Mouse (Mus musculus) intestine, postnatal 0 days (tissue): ENCODE measurements around the gene Dysf. TPM values are rescaled to one million over a fixed set of nuclear protein-coding genes. Genes with fewer than 3 reads are reported as not detected.

Experiments
- ATAC-seq: fragments of 200-750 bp; cut with Nextera tagmentation; 2 replicates; pipeline ENCODE4 v1.8.0; 2017; ENCODE audit warnings: mild to moderate bottlenecking, moderate TSS enrichment, moderate library complexity
- H3K27ac ChIP-seq: fragments of 300-500 bp; sonication (generic); 2 replicates; pipeline ENCODE4 v1.5.1; 2014; ENCODE audit warnings: mild to moderate bottlenecking, low read depth, low read length, moderate library complexity
- H3K27me3 ChIP-seq: fragments of 300-500 bp; sonication (generic); replicated peaks from 2 replicates; pipeline ENCODE4 v1.6.1; 2014; ENCODE audit warnings: low read length, mixed read lengths; ENCODE audit not compliant: control insufficient read depth, insufficient read depth
- H3K36me3 ChIP-seq: fragments of 300-500 bp; sonication (generic); 2 replicates; pipeline ENCODE4 v1.6.1; 2014; ENCODE audit warnings: mild to moderate bottlenecking, moderate library complexity; ENCODE audit not compliant: control insufficient read depth, insufficient read depth
- H3K4me1 ChIP-seq: fragments of 300-500 bp; sonication (generic); replicated peaks from 2 replicates; pipeline ENCODE4 v1.6.1; 2014; ENCODE audit warnings: antibody characterized with exemption, low read length, mixed read lengths; ENCODE audit not compliant: control insufficient read depth, insufficient read depth
- H3K4me2 ChIP-seq: fragments of 300-500 bp; sonication (generic); replicated peaks from 2 replicates; pipeline ENCODE4 v1.6.1; 2014; ENCODE audit warnings: low read depth, mild to moderate bottlenecking, moderate library complexity
- H3K4me3 ChIP-seq: fragments of 300-500 bp; sonication (generic); 2 replicates; pipeline ENCODE4 v1.5.1; 2014; ENCODE audit warnings: low read depth, low read length
- H3K9ac ChIP-seq: fragments of 300-500 bp; sonication (generic); 2 replicates; pipeline ENCODE4 v1.6.1; 2014; ENCODE audit warnings: mild to moderate bottlenecking, low read depth, low read length
- H3K9me3 ChIP-seq: fragments of 300-500 bp; sonication (generic); 2 replicates; pipeline ENCODE4 v1.6.1; 2016; ENCODE audit warnings: mixed run types; ENCODE audit not compliant: control insufficient read depth
- CTCF ChIP-seq: sonication (generic); IDR thresholded peaks from 2 replicates; pipeline ENCODE4 v1.5.1; 2016; ENCODE audit warnings: low read depth, mild to moderate bottlenecking, control low read depth, antibody characterized with exemption, moderate library complexity
- WGBS: fragments of 180-500 bp; shearing (Covaris S2); extraction: QIAGEN DNeasy Blood & Tissue Kit; methylation state at CpG from one replicate; pipeline ENCODE4 v1.1.7; 2014; 5-methylcytosine and 5-hydroxymethylcytosine counted together
- polyA plus RNA-seq: library from polyadenylated mRNA; unstranded; fragments of >200 nt; fragmentation: Nextera tagmentation; extraction: Ambion mirVana; gene quantifications from 2 replicates; pipeline ENCODE4 v1.2.1, GENCODE M21; 2015

Gene Dysf
- polyA plus RNA-seq, 1 experiment from 2014 or later: 5.1 TPM

DNA sequence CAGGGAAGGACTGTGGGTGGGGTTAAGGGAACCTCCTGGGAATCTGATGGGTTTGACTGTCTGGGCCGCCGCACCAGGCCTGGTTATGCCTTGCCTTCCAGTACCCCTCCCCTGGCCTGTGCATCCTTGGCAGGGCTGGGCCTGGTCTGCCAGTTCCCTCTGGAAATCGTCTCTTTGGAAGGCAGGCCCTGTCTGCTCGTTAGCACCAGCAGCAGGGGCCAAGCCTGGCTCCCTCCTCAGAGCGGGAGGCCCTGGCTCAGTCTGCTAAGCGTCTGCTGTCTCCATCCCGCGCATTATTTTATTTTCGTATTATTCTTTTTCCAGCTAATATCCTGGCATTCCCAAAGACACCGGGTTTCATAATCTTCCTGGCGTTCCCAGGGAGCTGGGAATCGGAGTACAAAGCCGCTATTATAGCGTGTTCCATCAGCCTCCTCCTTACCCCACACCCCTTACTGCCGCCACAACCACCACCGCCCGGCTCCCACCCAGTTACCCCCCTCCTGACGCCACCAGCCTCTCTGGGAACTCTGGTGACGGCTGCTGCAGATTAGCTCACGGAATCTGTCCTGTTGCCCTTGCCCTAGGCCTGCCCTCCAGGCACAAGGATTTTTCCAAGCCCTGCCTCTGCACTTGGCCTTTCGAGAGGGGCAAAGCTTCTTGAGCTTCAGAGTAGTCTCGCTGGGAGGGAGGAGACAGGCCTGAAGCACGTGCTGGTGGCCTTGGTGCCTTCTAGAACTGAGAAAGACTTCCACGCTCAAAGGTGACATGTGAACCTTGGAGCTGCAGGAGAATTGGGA is 111.5 kb downstream of the Dysf start:
- no peak for ATAC-seq
- Histone ChIP-seq H3K27ac (no peak overlapping the region), H3K9me3 (no peaks in the 10 kb centered on the region), H3K4me3 (no peak overlapping the region), H3K4me1 (no peaks in the 10 kb centered on the region), H3K27me3 (no peaks in the 10 kb centered on the region), H3K9ac (no peak overlapping the region), H3K4me2 (no peak overlapping the region), H3K36me3 (no peaks in the 10 kb centered on the region)
- no peak for TF ChIP-seq CTCF
- 58% methylated on average over 24 of the region's 24 CpGs for WGBS

DNA sequence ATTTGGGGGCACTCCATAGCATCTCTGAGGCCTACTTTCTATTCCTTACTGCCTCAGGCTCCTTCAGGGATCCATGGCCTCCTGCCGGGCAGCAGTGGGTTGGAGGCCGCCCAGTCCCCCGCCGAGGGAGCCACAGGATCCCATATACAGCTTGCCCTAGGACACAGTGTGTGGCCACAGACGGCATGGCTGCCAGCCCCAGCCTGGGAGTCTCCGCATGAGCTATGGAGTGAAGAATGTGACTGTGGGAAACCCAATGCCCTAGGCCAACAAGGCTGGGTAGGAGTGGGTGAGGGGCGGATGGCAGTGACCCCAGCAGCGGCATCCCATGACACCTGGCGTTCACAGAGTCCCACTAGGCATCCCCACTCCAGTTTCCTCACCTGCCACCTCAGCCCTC is 116.2 kb downstream of the Dysf start:
- Histone ChIP-seq H3K4me3 (no peak overlapping the region), H3K27ac (no peak overlapping the region), H3K9me3 (no peaks in the 10 kb centered on the region), H3K4me2 (no peak overlapping the region), H3K36me3 (no peaks in the 10 kb centered on the region), H3K4me1 (no peaks in the 10 kb centered on the region), H3K27me3 (no peaks in the 10 kb centered on the region), H3K9ac (no peak overlapping the region)
- 88% methylated on average over 9 of the region's 9 CpGs for WGBS
- no peak for TF ChIP-seq CTCF
- ATAC-seq: no peak

DNA sequence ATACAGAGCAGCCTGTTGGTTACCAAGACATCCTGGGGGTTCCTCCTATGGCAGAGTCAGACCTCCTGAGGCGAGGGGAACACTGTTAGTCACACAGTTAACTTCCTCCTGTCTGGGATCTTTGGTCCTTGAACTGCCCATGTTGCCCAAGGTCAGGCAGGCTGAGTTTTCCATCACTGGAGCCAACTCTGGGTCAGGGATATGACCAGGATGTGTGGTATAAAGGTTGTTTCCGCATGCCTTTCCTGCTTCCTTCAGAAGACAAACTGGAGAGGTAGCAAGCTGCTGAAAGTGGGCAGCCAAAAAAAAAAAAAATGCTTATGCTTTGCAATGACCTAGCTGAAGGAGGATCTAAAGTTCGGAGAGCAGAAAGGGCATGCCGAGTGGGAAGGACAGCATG is 116.7 kb downstream of the Dysf start:
- Histone ChIP-seq H3K9ac (no peak overlapping the region), H3K4me2 (no peak overlapping the region), H3K36me3 (no peaks in the 10 kb centered on the region), H3K27me3 (no peaks in the 10 kb centered on the region), H3K9me3 (no peaks in the 10 kb centered on the region), H3K27ac (no peak overlapping the region), H3K4me3 (no peak overlapping the region), H3K4me1 (no peaks in the 10 kb centered on the region)
- WGBS: 82% methylated on average over 4 of the region's 4 CpGs
- ATAC-seq: no peak
- no peak for TF ChIP-seq CTCF

- Histone ChIP-seq H3K36me3 (no peaks in the 10 kb centered on the region), H3K4me1 (no peaks in the 10 kb centered on the region), H3K27me3 (no peaks in the 10 kb centered on the region), H3K9ac (no peak overlapping the region), H3K4me3 (no peak overlapping the region), H3K9me3 (no peaks in the 10 kb centered on the region), H3K4me2 (no peak overlapping the region), H3K27ac (no peak overlapping the region)
- TF ChIP-seq CTCF: no peak
- no peak for ATAC-seq
- 89% methylated on average over 2 of the region's 2 CpGs for WGBS
Observed at GRCm38 (mm10) chr6:84128229-84128628, 119.8 kb downstream of the Dysf start.

GRCm38 (mm10) chr6:84130867-84131266 is 122.5 kb downstream of the Dysf start:
- Histone ChIP-seq H3K9ac (no peak overlapping the region), H3K4me2 (no peak overlapping the region), H3K27ac (no peak overlapping the region), H3K4me3 (no peak overlapping the region), H3K36me3 (no peaks in the 10 kb centered on the region), H3K4me1 (no peaks in the 10 kb centered on the region), H3K9me3 (no peaks in the 10 kb centered on the region), H3K27me3 (no peaks in the 10 kb centered on the region)
- WGBS: 90% methylated on average over 4 of the region's 4 CpGs
- no peak for TF ChIP-seq CTCF
- ATAC-seq: no peak

- 56% methylated on average over 9 of the region's 9 CpGs for WGBS
- Histone ChIP-seq H3K36me3 (no peaks in the 10 kb centered on the region), H3K9me3 (no peaks in the 10 kb centered on the region), H3K27ac (no peak overlapping the region), H3K4me3 (no peak overlapping the region), H3K9ac (no peak overlapping the region), H3K4me1 (no peaks in the 10 kb centered on the region), H3K4me2 (no peak overlapping the region), H3K27me3 (no peaks in the 10 kb centered on the region)
- no peak for TF ChIP-seq CTCF
- ATAC-seq: no peak
Observed at GRCm38 (mm10) chr6:84131539-84131938, 123.1 kb downstream of the Dysf start.

DNA sequence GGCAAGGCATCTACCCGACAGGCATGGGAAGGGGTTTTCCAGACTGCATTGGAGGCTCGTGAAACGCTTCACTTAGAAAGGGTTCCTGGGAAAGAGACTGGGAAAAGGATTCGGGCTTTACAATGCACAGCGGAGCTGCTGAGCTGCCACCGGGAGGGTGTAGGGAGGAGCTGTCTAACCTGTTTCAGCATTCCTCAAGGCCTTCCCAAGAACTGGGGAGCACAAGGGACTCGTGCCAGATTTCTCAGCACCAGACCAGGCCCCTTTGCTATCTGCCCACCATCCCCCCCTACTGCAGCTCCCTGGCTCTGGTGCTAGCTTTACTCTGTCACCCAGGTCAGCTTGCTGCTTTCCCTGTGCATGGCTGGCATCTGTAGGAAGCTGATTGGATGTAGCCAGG is 124.7 kb downstream of the Dysf start:
- no peaks in the 10 kb centered on the region for H3K27me3 ChIP-seq
- no peak overlapping the region for H3K4me3 ChIP-seq
- no peak overlapping the region for H3K4me2 ChIP-seq
- ATAC-seq: no peak
- WGBS: 44% methylated on average over 7 of the region's 7 CpGs
- H3K9ac ChIP-seq: no peak overlapping the region
- H3K9me3 ChIP-seq: no peaks in the 10 kb centered on the region
- no peaks in the 10 kb centered on the region for H3K36me3 ChIP-seq
- H3K27ac ChIP-seq: no peak overlapping the region
- H3K4me1 ChIP-seq: no peaks in the 10 kb centered on the region
- TF ChIP-seq CTCF: no peak
